Mouse (Mus musculus) left cerebral cortex, adult 2 months (tissue): ENCODE measurements around the gene Pde3b. TPM values are rescaled to one million over a fixed set of nuclear protein-coding genes. Genes with fewer than 3 reads are reported as not detected.
A peak's percentile ranks its signal among the peaks of the same experiment; 100 is the strongest.

Experiments used
- DNase-seq, 2 experiments: peaks; one replicate each; pipeline ENCODE4 v3.0.0; 2021 to 2022; ENCODE audit warnings: low spot score in 2 of 2, mixed read lengths in 1 of 2; ENCODE audit errors: extremely low spot score in 1 of 2
- H3K27ac ChIP-seq: fragments of 200-600 bp; 2 replicates; pipeline ENCODE4 v1.8.1; 2022
- H3K4me3 ChIP-seq: fragments of 200-600 bp; 2 replicates; pipeline ENCODE4 v1.8.1; 2022
- CTCF ChIP-seq: fragments of 200-600 bp; IDR thresholded peaks from 2 replicates; pipeline ENCODE4 v1.8.1; 2022; ENCODE audit warnings: antibody characterized with exemption, mild to moderate bottlenecking, moderate library complexity
- intact Hi-C: fragments of 180-260 bp; cut with DNase I; formaldehyde crosslinking; loops from one replicate; pipeline ENCODE4 v1.15.1; 2025
- total RNA-seq, 2 experiments: library from RNA; stranded (reverse); gene quantifications; 2 replicates each; pipeline ENCODE4 v1.2.3; 2021

Pde3b gene
- total RNA-seq, 2 experiments from 2014 or later = 7.3 to 9.9 TPM

DNA sequence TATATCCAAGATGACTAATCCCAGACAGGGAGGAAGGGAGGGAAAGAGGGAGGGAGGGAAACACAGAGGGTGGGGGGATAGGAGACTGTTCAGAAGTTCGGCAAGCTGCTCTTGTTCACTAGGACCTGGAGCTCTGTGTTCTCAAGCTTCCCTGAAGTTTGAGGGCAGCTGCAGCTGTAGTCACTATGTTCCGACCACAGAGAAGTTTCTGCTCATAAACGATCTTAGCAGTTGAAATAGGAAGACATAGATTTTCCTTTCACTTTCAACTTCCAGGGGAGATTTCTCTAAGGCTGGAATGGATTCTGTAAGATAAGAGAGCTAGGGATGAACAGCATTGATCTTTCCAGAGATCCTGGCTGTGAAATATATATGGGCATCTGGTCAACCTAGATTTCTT, 161.8 kb downstream of the Pde3b start:
- H3K4me3 ChIP-seq = no peak overlapping the region
- intact Hi-C loops = no loop called here
- TF ChIP-seq CTCF = no peak
- no peak for DNase-seq
- no peak overlapping the region for H3K27ac ChIP-seq

DNA sequence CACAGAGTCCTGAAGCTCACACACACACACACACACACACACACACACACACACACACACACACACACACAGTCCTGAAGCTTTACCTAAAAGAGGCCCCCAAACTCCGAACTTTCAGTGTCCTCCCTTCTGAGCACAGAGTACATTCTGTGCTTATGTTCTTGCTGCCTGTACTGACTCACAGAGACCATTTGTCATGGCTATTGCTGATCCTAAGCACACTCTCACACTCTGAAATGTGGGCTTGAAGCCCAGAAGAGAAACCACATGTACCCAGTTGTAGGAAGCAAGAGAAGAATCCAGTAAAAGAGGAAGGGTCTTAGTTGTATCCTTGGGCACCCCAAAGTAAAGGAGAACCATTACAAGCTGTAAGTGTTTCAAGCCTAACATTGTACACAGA, 162.6 kb downstream of the Pde3b start:
- no peak overlapping the region for H3K27ac ChIP-seq
- DNase-seq = no peak
- no peak for TF ChIP-seq CTCF
- no peak overlapping the region for H3K4me3 ChIP-seq
- intact Hi-C loops = no loop called here

DNA sequence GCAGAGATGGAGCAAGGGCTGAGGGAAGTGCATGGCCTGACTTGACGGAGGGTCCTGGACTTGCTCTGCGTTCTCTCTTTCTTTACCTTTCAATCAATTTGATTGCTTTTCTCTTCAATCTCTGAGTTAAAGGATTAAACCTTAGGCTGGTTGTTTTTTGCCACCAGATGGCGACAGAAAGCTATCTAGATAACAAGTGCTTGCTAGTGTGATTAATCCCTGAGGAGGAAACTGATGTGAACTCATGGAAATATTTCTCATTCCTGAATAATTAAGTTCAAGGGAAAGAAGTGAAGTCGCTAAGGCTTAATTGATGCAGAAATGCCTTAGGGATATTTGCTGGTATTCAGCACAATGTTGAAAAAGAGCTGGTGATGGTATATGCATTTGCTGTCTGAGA, 165.3 kb downstream of the Pde3b start:
- intact Hi-C loops = loop anchor here (1.0 to 5.0 kb wide), 4 partner anchors 55 to 237 kb away; no protein-coding TSS in a partner anchor
- Histone ChIP-seq H3K4me3 (no peak overlapping the region), H3K27ac (no peak overlapping the region)
- peak; percentile 48 to 56 for DNase-seq
- peak; percentile 84 for TF ChIP-seq CTCF

DNA sequence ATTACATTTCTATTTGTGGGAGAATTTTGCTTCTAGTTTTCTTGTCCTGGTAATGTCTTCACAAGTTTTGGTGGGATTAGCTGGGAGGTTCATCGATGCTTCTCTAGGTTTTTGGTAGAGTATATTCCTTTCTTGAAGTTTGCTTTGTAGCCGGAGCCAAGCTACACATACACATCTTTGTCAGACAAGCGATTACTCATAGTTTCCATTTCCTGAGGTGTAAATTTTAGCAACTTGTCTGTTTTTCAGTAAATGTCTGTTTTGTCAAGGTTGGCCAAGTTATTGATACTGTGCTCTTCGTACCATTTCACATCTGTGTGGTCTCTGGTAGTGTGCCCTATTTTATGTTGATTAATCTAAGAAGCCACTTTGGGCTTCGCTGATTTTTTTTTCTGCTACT, 166.1 kb downstream of the Pde3b start:
- intact Hi-C loops = loop anchor here (2.0 to 5.0 kb wide), 2 partner anchors 92 to 146 kb away; no protein-coding TSS in a partner anchor
- Histone ChIP-seq H3K27ac (no peak overlapping the region), H3K4me3 (no peak overlapping the region)
- DNase-seq = no peak
- TF ChIP-seq CTCF = no peak

DNA sequence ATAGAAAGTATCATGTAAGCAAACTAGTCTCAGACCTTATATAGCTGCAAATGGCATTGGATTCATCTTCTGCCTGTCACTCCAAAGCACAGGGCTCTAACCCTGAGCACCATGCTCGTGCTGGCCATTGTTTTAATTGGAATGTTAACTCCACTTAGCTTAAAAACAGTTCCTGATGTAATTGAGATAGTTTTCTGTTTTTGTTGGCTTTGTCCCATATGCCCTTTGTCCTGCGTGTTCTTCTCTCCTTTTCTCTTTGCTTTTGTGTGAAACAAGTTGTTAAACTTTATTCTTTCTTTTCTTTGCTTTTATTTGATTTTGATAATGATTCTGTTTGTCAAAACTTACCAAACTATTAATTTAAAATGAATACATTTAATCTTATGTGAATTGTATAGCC, 167.4 kb downstream of the Pde3b start:
- intact Hi-C loops = loop anchor here (5.0 kb wide), 1 partner anchor 145 kb away; no protein-coding TSS in a partner anchor

More for the DNA sequence above, 167.4 kb downstream of the Pde3b start:
- H3K4me3 ChIP-seq = no peak overlapping the region
- TF ChIP-seq CTCF = no peak
- H3K27ac ChIP-seq = no peak overlapping the region
- DNase-seq = no peak

Other genes starting within 250 kb of the Pde3b start
- 10 to 100 TPM; 52.5 to 60.5 TPM for gene Copb1, start 160.6 kb upstream of the Pde3b start, total RNA-seq
- 100 to 1,000 TPM in 1 of 2 experiments, 10 to 100 TPM in 1; 98.8 to 103 TPM for gene Psma1, start 139.2 kb upstream of the Pde3b start, total RNA-seq
- gene Cyp2r1, start 147.7 kb downstream of the Pde3b start, total RNA-seq = 1 to 10 TPM; 1.4 to 2.0 TPM
- 1 to 10 TPM in 1 of 2 experiments, under 1 TPM in 1; 0.36 to 1.1 TPM for gene Calca, start 221.1 kb downstream of the Pde3b start, total RNA-seq